Mouse (Mus musculus) embryonic stem cell, embryonic (primary cell): ENCODE measurements at regions not wholly inside any gene's neighbourhood (a gene's known extent, or its start where the extent isn't known, plus 50 kb on each side); places are given as distances from the start of the nearest gene placed in this dataset.

Experiments
- CTCF ChIA-PET, 4 experiments: fragments of 300-600 bp in 2 of 4; fragments of 350-600 bp in 2 of 4; sonication (Branson Sonifier 250); formaldehyde crosslinking; loops; one replicate each; lab custom pipeline; 2022; ENCODE audit warnings: inconsistent platforms in 2 of 4; lab: Charles Lee
- POLR2A ChIA-PET, 4 experiments: fragments of 300-600 bp in 2 of 4; fragments of 350-600 bp in 2 of 4; sonication (Branson Sonifier 250); formaldehyde crosslinking; loops; one replicate each; lab custom pipeline; 2022; ENCODE audit warnings: antibody characterized with exemption in 4 of 4, inconsistent platforms in 1 of 4; lab: Charles Lee

- CTCF ChIA-PET, result no interaction called here
- POLR2A ChIA-PET, result no interaction called here
Measured at GRCm38 (mm10) chr1:128999741-129000517, 273.2 kb upstream of the Thsd7b start.

- ChIA-PET POLR2A (no interaction called here), CTCF (no interaction called here)
Measured at GRCm38 (mm10) chr1:128994655-128995054, 278.4 kb upstream of the Thsd7b start.

GRCm38 (mm10) chr1:128983411-128983810 lies 289.7 kb upstream of the Thsd7b start:
- CTCF ChIA-PET, result no interaction called here
- POLR2A ChIA-PET, result no interaction called here

- POLR2A ChIA-PET, result no interaction called here
- CTCF ChIA-PET, result no interaction called here
Measured at GRCm38 (mm10) chr1:128975586-128975985, 297.5 kb upstream of the Thsd7b start.

- ChIA-PET POLR2A (no interaction called here), CTCF (no interaction called here)
Measured at GRCm38 (mm10) chr1:128951436-128951835, 321.7 kb upstream of the Thsd7b start.

GRCm38 (mm10) chr1:128950512-128950911 lies 322.6 kb upstream of the Thsd7b start:
- CTCF ChIA-PET, result no interaction called here
- POLR2A ChIA-PET, result interaction anchor here in 1 of 4 experiments (1.1 kb wide), 1 partner anchor 45 kb away, joined by 3 read pairs; no protein-coding TSS in a partner anchor

- POLR2A ChIA-PET, result interaction anchor here in 1 of 4 experiments (0.7 kb wide), 1 partner anchor 126 kb away, joined by 3 read pairs; no protein-coding TSS in a partner anchor
- CTCF ChIA-PET, result no interaction called here
Measured at GRCm38 (mm10) chr1:128914811-128915210, 322.7 kb upstream of the Cxcr4 start.

GRCm38 (mm10) chr1:128912532-128912931 lies 320.4 kb upstream of the Cxcr4 start:
- ChIA-PET CTCF (no interaction called here), POLR2A (no interaction called here)

GRCm38 (mm10) chr1:128907566-128907965 lies 315.5 kb upstream of the Cxcr4 start:
- CTCF ChIA-PET, result no interaction called here
- POLR2A ChIA-PET, result no interaction called here

GRCm38 (mm10) chr1:128898025-128898424 lies 305.9 kb upstream of the Cxcr4 start:
- ChIA-PET CTCF (interaction anchor here in 1 of 4 experiments (0.7 kb wide), 1 partner anchor 83 kb away, joined by 5 read pairs; no protein-coding TSS in a partner anchor), POLR2A (no interaction called here)

- ChIA-PET POLR2A (no interaction called here), CTCF (no interaction called here)
Measured at GRCm38 (mm10) chr1:128894546-128894945, 302.5 kb upstream of the Cxcr4 start.

GRCm38 (mm10) chr1:128878291-128878690 lies 286.2 kb upstream of the Cxcr4 start:
- POLR2A ChIA-PET, result no interaction called here
- CTCF ChIA-PET, result no interaction called here

GRCm38 (mm10) chr1:128875289-128875688 lies 283.2 kb upstream of the Cxcr4 start:
- ChIA-PET POLR2A (interaction anchor here in 1 of 4 experiments (1.4 kb wide), 1 partner anchor 11 kb away, joined by 3 read pairs; no protein-coding TSS in a partner anchor), CTCF (no interaction called here)

GRCm38 (mm10) chr1:128874190-128874589 lies 282.1 kb upstream of the Cxcr4 start:
- ChIA-PET CTCF (no interaction called here), POLR2A (interaction anchor here in 1 of 4 experiments (1.4 kb wide), 1 partner anchor 10 kb away, joined by 3 read pairs; no protein-coding TSS in a partner anchor)

GRCm38 (mm10) chr1:128868761-128869160 lies 276.7 kb upstream of the Cxcr4 start:
- ChIA-PET CTCF (no interaction called here), POLR2A (no interaction called here)

- ChIA-PET POLR2A (interaction anchor here in 1 of 4 experiments (0.9 to 1.6 kb wide), 2 partner anchors 11 to 501 kb away, joined by 3 to 4 read pairs; partner anchors contain the start of gene Mcm6), CTCF (interaction anchor here in 2 of 4 experiments (0.6 to 1.3 kb wide), 2 partner anchors 17 to 383 kb away, joined by 3 read pairs; no protein-coding TSS in a partner anchor)
Measured at GRCm38 (mm10) chr1:128860537-128860936, 268.4 kb upstream of the Cxcr4 start.

- ChIA-PET CTCF (interaction anchor here in 2 of 4 experiments (0.6 to 1.3 kb wide), 2 partner anchors 110 to 384 kb away, joined by 3 read pairs; no protein-coding TSS in a partner anchor), POLR2A (interaction anchor here in 3 of 4 experiments (0.6 to 1.6 kb wide), 4 partner anchors 11 to 206 kb away, joined by 3 to 5 read pairs (median 4); no protein-coding TSS in a partner anchor)
Measured at GRCm38 (mm10) chr1:128860094-128860493, 268.0 kb upstream of the Cxcr4 start.

GRCm38 (mm10) chr1:128858661-128859060 lies 266.6 kb upstream of the Cxcr4 start:
- CTCF ChIA-PET, result interaction anchor here in 1 of 4 experiments (0.6 kb wide), 1 partner anchor 224 kb away, joined by 3 read pairs; no protein-coding TSS in a partner anchor
- POLR2A ChIA-PET, result interaction anchor here in 2 of 4 experiments (0.6 to 1.6 kb wide), 2 partner anchors 12 to 93 kb away, joined by 3 to 5 read pairs; no protein-coding TSS in a partner anchor

- ChIA-PET CTCF (no interaction called here), POLR2A (no interaction called here)
Measured at GRCm38 (mm10) chr1:128856933-128857332, 264.8 kb upstream of the Cxcr4 start.

- ChIA-PET CTCF (no interaction called here), POLR2A (interaction anchor here in 1 of 4 experiments (1.3 kb wide), 1 partner anchor 437 kb away, joined by 4 read pairs; the partner anchor contains the start of gene Dars)
Measured at GRCm38 (mm10) chr1:128854649-128855048, 262.6 kb upstream of the Cxcr4 start.
